Mouse (Mus musculus) telencephalon, adult 2 months (tissue): ENCODE measurements at regions not wholly inside any gene's neighbourhood (a gene's known extent, or its start where the extent isn't known, plus 50 kb on each side); places are given as distances from the start of the nearest gene placed in this dataset.

Source experiments
- DNase-seq: peaks from one replicate; pipeline ENCODE4 v3.0.0-alpha.2; 2011; ENCODE audit warnings: low read depth, low spot score

GRCm38 (mm10) chr6:33117877-33118276 lies 57.8 kb upstream of the Chchd3 start:
- DNase-seq = no peak

DNA sequence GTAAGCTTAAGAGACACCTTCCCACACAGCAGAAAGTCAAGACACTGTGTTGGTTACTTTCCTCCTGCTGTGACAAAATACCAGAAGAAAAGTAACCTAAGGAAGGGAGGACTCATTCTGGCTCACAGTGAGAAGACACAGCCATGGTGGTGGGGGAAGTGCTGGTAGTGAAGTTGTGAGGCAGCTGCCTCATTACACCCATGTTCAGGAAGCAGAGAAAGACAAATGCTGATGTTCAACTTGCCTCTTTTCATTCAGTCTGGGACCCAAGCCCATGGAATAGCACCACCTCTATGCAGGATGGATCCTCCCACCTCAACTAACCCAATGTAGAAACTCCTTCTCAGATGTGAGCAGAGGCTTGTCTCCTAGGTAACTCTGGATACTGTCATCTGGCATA lies 60.5 kb upstream of the Chchd3 start:
- peak; percentile 43 for DNase-seq

GRCm38 (mm10) chr6:33126574-33126973 lies 66.5 kb upstream of the Chchd3 start:
- peak; percentile 10 for DNase-seq

- no peak for DNase-seq
These were observed 76.8 kb upstream of the Chchd3 start for GRCm38 (mm10) chr6:33136906-33137305.

DNA sequence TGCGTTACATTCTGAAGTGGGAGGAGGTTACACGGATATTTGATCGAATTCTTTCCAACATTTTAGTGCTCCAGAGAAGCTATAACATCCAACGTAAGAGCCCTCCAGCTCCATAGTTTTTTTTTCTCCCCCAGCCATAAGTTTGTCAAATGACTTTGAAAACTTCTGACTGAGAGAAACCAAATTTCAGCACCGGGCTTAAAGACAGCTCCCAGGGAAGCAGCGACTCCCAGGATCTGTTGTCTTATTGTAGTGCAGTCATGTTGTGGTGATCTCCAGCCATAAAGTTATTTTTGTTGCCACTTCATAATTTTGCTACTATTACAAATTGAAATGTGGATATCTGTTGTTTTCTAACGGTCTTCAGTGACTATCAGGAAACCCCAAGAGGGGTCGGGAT lies 77.8 kb upstream of the Chchd3 start:
- DNase-seq = no peak

DNA sequence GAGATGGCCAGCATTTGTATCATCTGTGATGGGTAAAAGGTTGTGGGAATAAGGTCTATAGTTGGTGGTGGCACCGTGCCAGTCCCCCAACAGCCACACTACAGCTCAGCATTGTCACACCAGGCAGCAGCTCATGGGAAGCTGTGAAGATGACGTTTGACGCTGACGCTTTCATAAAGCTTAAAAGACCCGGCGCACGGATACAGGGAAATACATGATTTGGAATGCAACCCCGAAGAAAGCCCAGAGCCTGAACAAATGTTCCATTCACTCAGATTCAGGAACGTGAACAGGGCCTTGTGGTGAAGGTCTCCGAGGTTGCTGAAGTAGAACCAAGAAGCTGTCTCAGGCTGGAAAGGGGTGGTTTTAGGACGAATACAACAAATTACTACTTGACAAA lies 82.4 kb upstream of the Exoc4 start:
- no peak for DNase-seq

DNA sequence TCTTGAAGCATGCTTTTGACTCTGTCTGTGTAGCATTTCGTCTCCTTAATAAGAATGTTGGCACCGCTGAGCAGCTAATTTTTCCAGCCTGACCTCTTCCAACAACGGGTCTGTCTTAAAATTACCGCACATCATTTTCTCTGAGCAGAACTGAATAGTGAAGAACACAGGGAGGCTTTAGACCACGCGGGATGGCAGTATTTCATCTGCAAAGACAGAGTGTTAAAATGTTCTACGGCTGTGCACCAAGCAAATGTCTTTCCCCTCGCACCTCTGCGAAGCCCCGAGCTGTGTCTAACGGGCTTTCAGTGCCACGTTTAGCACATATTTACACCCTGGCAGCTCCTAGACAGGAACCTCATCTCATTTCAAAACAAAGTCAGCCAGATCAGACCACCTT lies 75.3 kb upstream of the Exoc4 start:
- no peak for DNase-seq

DNA sequence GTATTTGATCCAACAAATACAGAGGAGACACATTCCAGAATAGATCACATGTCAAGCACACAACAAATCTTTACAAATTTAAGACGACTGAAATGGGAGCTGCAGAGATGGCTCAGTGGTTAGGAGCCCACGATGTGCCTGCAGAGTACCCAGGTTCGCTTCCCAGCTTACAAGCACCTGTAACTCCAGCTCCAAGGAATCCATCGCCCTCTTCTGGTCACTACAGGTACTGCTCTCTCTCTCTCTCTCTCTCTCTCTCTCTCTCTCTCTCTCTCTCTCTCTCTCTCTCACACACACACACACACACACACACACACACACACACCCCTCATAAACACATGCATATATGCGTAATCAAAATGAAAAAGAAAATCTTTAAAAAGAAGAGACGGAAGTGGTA lies 74.3 kb upstream of the Exoc4 start:
- DNase-seq = no peak

DNA sequence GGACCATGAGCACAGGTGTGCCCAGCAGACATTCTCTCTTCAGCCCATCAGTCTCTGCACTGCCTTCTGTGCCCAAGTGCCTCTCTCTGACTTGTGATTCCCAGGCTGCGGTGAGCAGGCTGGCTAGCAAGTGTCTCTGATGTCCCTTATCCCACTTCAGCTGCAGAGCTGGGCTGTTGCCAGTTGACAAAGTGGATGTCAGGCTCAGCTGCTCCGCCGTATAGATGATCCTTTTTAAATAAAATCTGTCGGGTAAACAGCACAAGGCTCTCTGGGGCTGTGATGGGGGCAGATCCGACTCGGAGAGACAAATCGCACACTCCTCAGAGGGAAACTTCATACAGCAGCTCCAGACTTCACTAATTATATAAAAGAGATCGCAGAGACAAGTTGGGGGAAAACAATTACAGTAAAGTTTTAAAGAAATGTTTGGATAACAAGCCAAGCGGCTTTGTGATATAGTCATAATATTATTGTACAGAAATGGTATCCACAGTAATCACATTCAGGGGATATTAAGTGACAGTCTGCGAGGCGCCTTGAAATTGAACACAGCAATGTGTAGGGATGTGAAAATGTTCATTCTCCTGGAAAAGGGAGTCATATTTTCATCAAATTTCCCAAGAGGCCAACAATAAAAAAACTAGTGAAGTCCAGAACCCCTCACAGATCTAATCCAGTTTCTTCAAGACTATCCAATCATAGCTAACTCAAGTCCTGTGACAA lies 59.2 kb upstream of the Exoc4 start:
- no peak for DNase-seq

- DNase-seq = no peak
These were observed 55.1 kb upstream of the Exoc4 start for GRCm38 (mm10) chr6:33193823-33194222.
